Mouse (Mus musculus) liver, embryonic 15.5 days (tissue): ENCODE data around the gene Prss43. TPM values are rescaled to one million over a fixed set of nuclear protein-coding genes. Genes with fewer than 3 reads are reported as not detected.

ENCODE experiments used
- ATAC-seq: fragments of 200-750 bp; cut with Nextera tagmentation; 2 replicates; pipeline ENCODE4 v1.8.0; 2017; ENCODE audit warnings: moderate number of reproducible peaks, mild to moderate bottlenecking, moderate library complexity; ENCODE audit not compliant: insufficient read depth
- H3K27ac ChIP-seq: fragments of 300-500 bp; sonication (generic); replicated peaks from 2 replicates; pipeline ENCODE4 v1.5.1; 2015; ENCODE audit warnings: mild to moderate bottlenecking, inconsistent platforms
- H3K27me3 ChIP-seq: fragments of 300-500 bp; sonication (generic); 2 replicates; pipeline ENCODE4 v1.6.1; 2015; ENCODE audit warnings: mild to moderate bottlenecking, inconsistent platforms
- H3K36me3 ChIP-seq: fragments of 300-500 bp; sonication (generic); replicated peaks from 2 replicates; pipeline ENCODE4 v1.6.1; 2015; ENCODE audit warnings: moderate library complexity, mild to moderate bottlenecking, inconsistent platforms
- H3K4me1 ChIP-seq: fragments of 300-500 bp; sonication (generic); replicated peaks from 2 replicates; pipeline ENCODE4 v1.6.1; 2015; ENCODE audit warnings: inconsistent platforms
- H3K4me2 ChIP-seq: fragments of 300-500 bp; sonication (generic); 2 replicates; pipeline ENCODE4 v1.6.1; 2015; ENCODE audit warnings: moderate library complexity, mild to moderate bottlenecking, inconsistent platforms
- H3K4me3 ChIP-seq: fragments of 300-500 bp; sonication (generic); replicated peaks from 2 replicates; pipeline ENCODE4 v1.5.1; 2015; ENCODE audit warnings: mild to moderate bottlenecking, inconsistent platforms
- H3K9ac ChIP-seq: fragments of 300-500 bp; sonication (generic); 2 replicates; pipeline ENCODE4 v1.6.1; 2015; ENCODE audit warnings: moderate library complexity, mild to moderate bottlenecking, inconsistent platforms
- H3K9me3 ChIP-seq: fragments of 300-500 bp; sonication (generic); replicated peaks from 2 replicates; pipeline ENCODE4 v1.6.1; 2016; ENCODE audit warnings: inconsistent platforms
- WGBS: fragments of 180-500 bp; shearing (Covaris S2); methylation state at CpG from one replicate; pipeline ENCODE4 v1.1.7; 2015; ENCODE audit warnings: mixed read lengths; ENCODE audit not compliant: insufficient replicate concordance; 5-methylcytosine and 5-hydroxymethylcytosine counted together
- polyA plus RNA-seq: library from polyadenylated mRNA; unstranded; fragments of >200 nt; fragmentation: Nextera tagmentation; extraction: Ambion mirVana; gene quantifications from 2 replicates; pipeline ENCODE4 v1.2.1, GENCODE M21; 2015

Gene Prss43
- polyA plus RNA-seq: not detected in 2 replicates

- 68% methylated on average over 3 of the region's 3 CpGs for WGBS
Observed at GRCm38 (mm10) chr9:110826390-110826789, at the start of gene Prss43. Gene Prss43 (plus strand): TSS chr9:110826690.

GRCm38 (mm10) chr9:110778100-110778499 is 48.4 kb upstream of the Prss43 start:
- Histone ChIP-seq H3K4me2 (no peak overlapping the region), H3K27me3 (peaks cover 29% of the 10 kb centered on the region), H3K9me3 (no peaks in the 10 kb centered on the region), H3K4me3 (no peak overlapping the region), H3K27ac (no peak overlapping the region), H3K9ac (no peak overlapping the region), H3K4me1 (peaks cover 16% of the 10 kb centered on the region), H3K36me3 (no peaks in the 10 kb centered on the region)
- ATAC-seq: no peak
- 60% methylated on average over 1 of the region's 1 CpGs for WGBS

More at GRCm38 (mm10) chr9:110826390-110826789, at the start of gene Prss43:
- no peak within 1 kb of the TSS for H3K4me2 ChIP-seq
- no peak within 1 kb of the TSS for H3K9ac ChIP-seq
- H3K27ac ChIP-seq: no peak within 1 kb of the TSS
- H3K4me3 ChIP-seq: no peak within 1 kb of the TSS
- no peak for ATAC-seq
- H3K36me3 ChIP-seq: no peaks in the 10 kb centered on the region
- H3K27me3 ChIP-seq: peaks cover 7% of the 10 kb centered on the region; the same call in 1 of the 2 replicates
- H3K4me1 ChIP-seq: no peaks in the 10 kb centered on the region
- no peaks in the 10 kb centered on the region for H3K9me3 ChIP-seq

GRCm38 (mm10) chr9:110778559-110778958 is 47.9 kb upstream of the Prss43 start:
- Histone ChIP-seq H3K9me3 (no peaks in the 10 kb centered on the region), H3K27ac (no peak overlapping the region), H3K4me1 (peaks cover 16% of the 10 kb centered on the region), H3K4me2 (no peak overlapping the region), H3K4me3 (no peak overlapping the region), H3K9ac (no peak overlapping the region), H3K36me3 (no peaks in the 10 kb centered on the region), H3K27me3 (peaks cover 29% of the 10 kb centered on the region)
- 74% methylated on average over 7 of the region's 7 CpGs for WGBS
- no peak for ATAC-seq

- peaks cover 29% of the 10 kb centered on the region for H3K27me3 ChIP-seq
- peaks cover 16% of the 10 kb centered on the region for H3K4me1 ChIP-seq
- H3K9ac ChIP-seq: no peak overlapping the region
- H3K4me3 ChIP-seq: no peak overlapping the region
- H3K36me3 ChIP-seq: no peaks in the 10 kb centered on the region
- no peak overlapping the region for H3K27ac ChIP-seq
- no peak overlapping the region for H3K4me2 ChIP-seq
- WGBS: 33% methylated on average over 5 of the region's 5 CpGs
- ATAC-seq: no peak
- H3K9me3 ChIP-seq: no peaks in the 10 kb centered on the region
Observed at GRCm38 (mm10) chr9:110779242-110779913, 47.1 kb upstream of the Prss43 start.

- Histone ChIP-seq H3K27ac (no peak overlapping the region), H3K27me3 (peaks cover 29% of the 10 kb centered on the region), H3K36me3 (no peaks in the 10 kb centered on the region), H3K4me3 (peak overlapping the region; percentile 51), H3K4me2 (peak overlapping the region; percentile 79), H3K9me3 (no peaks in the 10 kb centered on the region), H3K4me1 (peaks cover 16% of the 10 kb centered on the region), H3K9ac (0 out of 2 replicates have a peak overlapping the region, but pooled peaks have one; percentile 30)
- under 1% methylated on average over 43 of the region's 43 CpGs for WGBS
- peak; percentile 83 for ATAC-seq
Observed at GRCm38 (mm10) chr9:110781256-110781721, 45.2 kb upstream of the Prss43 start.

- H3K4me1 ChIP-seq: peaks cover 16% of the 10 kb centered on the region
- H3K9me3 ChIP-seq: no peaks in the 10 kb centered on the region
- peaks cover 29% of the 10 kb centered on the region for H3K27me3 ChIP-seq
- H3K9ac ChIP-seq: no peak overlapping the region
- no peaks in the 10 kb centered on the region for H3K36me3 ChIP-seq
- WGBS: 2% methylated on average over 23 of the region's 23 CpGs
- peak; percentile 55 for ATAC-seq
- peak overlapping the region; percentile 79 for H3K4me2 ChIP-seq
- no peak overlapping the region for H3K27ac ChIP-seq
- H3K4me3 ChIP-seq: peak overlapping the region; percentile 51
Observed at GRCm38 (mm10) chr9:110781731-110782130, 44.8 kb upstream of the Prss43 start.

GRCm38 (mm10) chr9:110783611-110784010 is 42.9 kb upstream of the Prss43 start:
- H3K4me2 ChIP-seq: no peak overlapping the region
- peaks cover 16% of the 10 kb centered on the region for H3K4me1 ChIP-seq
- no peaks in the 10 kb centered on the region for H3K36me3 ChIP-seq
- ATAC-seq: no peak
- WGBS: 23% methylated on average over 1 of the region's 1 CpGs
- H3K27ac ChIP-seq: no peak overlapping the region
- peaks cover 29% of the 10 kb centered on the region for H3K27me3 ChIP-seq
- H3K4me3 ChIP-seq: no peak overlapping the region
- no peaks in the 10 kb centered on the region for H3K9me3 ChIP-seq
- no peak overlapping the region for H3K9ac ChIP-seq

- ATAC-seq: no peak
- Histone ChIP-seq H3K9me3 (no peaks in the 10 kb centered on the region), H3K4me1 (no peaks in the 10 kb centered on the region), H3K27me3 (no peaks in the 10 kb centered on the region), H3K4me2 (no peak overlapping the region), H3K27ac (no peak overlapping the region), H3K36me3 (no peaks in the 10 kb centered on the region), H3K9ac (no peak overlapping the region), H3K4me3 (no peak overlapping the region)
- 72% methylated on average over 3 of the region's 3 CpGs for WGBS
Observed at GRCm38 (mm10) chr9:110788169-110788568, 38.3 kb upstream of the Prss43 start.

GRCm38 (mm10) chr9:110790462-110790861 is 36.0 kb upstream of the Prss43 start:
- Histone ChIP-seq H3K9me3 (no peaks in the 10 kb centered on the region), H3K27ac (no peak overlapping the region), H3K4me3 (no peak overlapping the region), H3K4me1 (no peaks in the 10 kb centered on the region), H3K9ac (no peak overlapping the region), H3K27me3 (no peaks in the 10 kb centered on the region), H3K36me3 (no peaks in the 10 kb centered on the region), H3K4me2 (no peak overlapping the region)
- no peak for ATAC-seq
- WGBS: 46% methylated on average over 4 of the region's 4 CpGs

- ATAC-seq: no peak
- H3K4me3 ChIP-seq: no peak overlapping the region
- no peaks in the 10 kb centered on the region for H3K27me3 ChIP-seq
- H3K4me1 ChIP-seq: no peaks in the 10 kb centered on the region
- H3K9ac ChIP-seq: no peak overlapping the region
- WGBS: 55% methylated on average over 10 of the region's 10 CpGs
- no peaks in the 10 kb centered on the region for H3K36me3 ChIP-seq
- no peaks in the 10 kb centered on the region for H3K9me3 ChIP-seq
- H3K27ac ChIP-seq: no peak overlapping the region
- no peak overlapping the region for H3K4me2 ChIP-seq
Observed at GRCm38 (mm10) chr9:110797013-110797412, 29.5 kb upstream of the Prss43 start.

GRCm38 (mm10) chr9:110797866-110798265 is 28.6 kb upstream of the Prss43 start, which contains the start of gene Prss42:
Gene Prss42 (plus strand): TSS chr9:110798166.
- Histone ChIP-seq H3K9ac (no peak within 1 kb of the TSS), H3K27me3 (no peaks in the 10 kb centered on the region), H3K27ac (no peak within 1 kb of the TSS), H3K4me3 (no peak within 1 kb of the TSS), H3K9me3 (no peaks in the 10 kb centered on the region), H3K36me3 (no peaks in the 10 kb centered on the region), H3K4me2 (no peak within 1 kb of the TSS), H3K4me1 (no peaks in the 10 kb centered on the region)
- ATAC-seq: no peak
- WGBS: 66% methylated on average over 14 of the region's 14 CpGs
